Comparison of ENCODE assay signal across 14 mouse cellular contexts in the genomic region with DNA sequence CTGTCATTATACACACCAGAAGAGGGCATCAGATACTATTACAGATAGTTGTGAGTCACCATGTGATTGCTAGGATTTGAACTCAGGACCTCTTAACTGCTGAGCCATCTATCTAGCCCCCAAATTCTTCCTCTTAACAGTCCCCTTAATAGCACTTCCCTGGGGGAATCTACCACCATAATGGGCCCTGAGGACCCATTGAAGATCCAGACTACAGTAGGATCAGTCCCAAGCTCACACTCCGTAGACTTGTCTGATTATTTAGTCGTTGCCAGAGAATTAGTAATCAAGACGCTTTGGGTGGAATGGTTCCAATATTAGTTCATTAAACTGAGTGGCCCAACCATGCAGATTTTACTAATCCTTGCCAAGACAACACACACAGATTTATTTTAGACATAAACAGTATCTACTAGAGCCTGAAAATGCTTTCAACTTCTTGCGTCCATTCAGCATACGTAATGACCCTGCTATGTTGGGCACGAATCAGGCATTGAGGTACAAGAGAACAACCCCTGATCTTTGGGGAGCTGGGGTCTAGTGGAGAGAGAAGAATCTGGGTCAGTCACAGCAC.
"Had no signal": no experiment of that assay in that cellular context is flagged by ENCODE, and none has a peak within 500 bp of the region (broad histone marks: within the 10 kb centered on the region; RNA-seq: fewer than 3 reads in every experiment).

No protein-coding gene starts in this region.

- H3K36me3 ChIP-seq: limb, embryonic 12.5 days; liver, embryonic 15.5 days; midbrain, embryonic 12.5 days; stomach, embryonic 15.5 days had no signal

- H3K27me3 ChIP-seq: limb, embryonic 12.5 days; liver, embryonic 15.5 days; megakaryocyte, embryonic 14.5 days; midbrain, embryonic 12.5 days; stomach, embryonic 15.5 days had no signal

- H3K4me3 ChIP-seq: layer of hippocampus, adult 2 months; limb, embryonic 12.5 days; liver, embryonic 15.5 days; megakaryocyte, embryonic 14.5 days; midbrain, embryonic 12.5 days; stomach, embryonic 15.5 days had no signal

- H3K4me2 ChIP-seq: limb, embryonic 12.5 days; liver, embryonic 11.5 days; liver, embryonic 15.5 days; midbrain, embryonic 12.5 days; stomach, embryonic 15.5 days had no signal

- H3K9me3 ChIP-seq: limb, embryonic 12.5 days; liver, embryonic 15.5 days; megakaryocyte, embryonic 14.5 days; midbrain, embryonic 12.5 days; stomach, embryonic 15.5 days had no signal

- H3K27ac ChIP-seq: layer of hippocampus, adult 2 months; limb, embryonic 12.5 days; liver, embryonic 15.5 days; macrophage; midbrain, embryonic 12.5 days; stomach, embryonic 15.5 days had no signal

- H3K4me1 ChIP-seq: limb, embryonic 12.5 days; liver, embryonic 15.5 days; megakaryocyte, embryonic 14.5 days; midbrain, embryonic 12.5 days; stomach, embryonic 15.5 days had no signal

- DNase-seq: kidney, adult 18-20 months; kidney, postnatal 10 days; kidney, postnatal 4 days; right cerebral cortex, postnatal 14 days; thymus, adult 2 months; thymus, postnatal 36 days had no signal

- H3K9ac ChIP-seq: limb, embryonic 12.5 days; liver, embryonic 15.5 days; midbrain, embryonic 12.5 days; stomach, embryonic 15.5 days had no signal
